Mouse (Mus musculus) midbrain, embryonic 16.5 days (tissue): ENCODE results near the gene Gm47289. TPM values are rescaled to one million over a fixed set of nuclear protein-coding genes. Genes with fewer than 3 reads are reported as not detected.

ENCODE experiments used
- ATAC-seq: fragments of 200-750 bp; cut with Nextera tagmentation; 2 replicates; pipeline ENCODE4 v1.8.0; 2017; ENCODE audit warnings: moderate TSS enrichment
- H3K27ac ChIP-seq: fragments of 300-500 bp; sonication (generic); 2 replicates; pipeline ENCODE4 v1.5.1; 2014; ENCODE audit warnings: mild to moderate bottlenecking, low read length, mixed read lengths
- H3K27me3 ChIP-seq: fragments of 300-500 bp; sonication (generic); 2 replicates; pipeline ENCODE4 v1.6.1; 2014; ENCODE audit warnings: low read depth, low read length, mixed read lengths; ENCODE audit not compliant: control insufficient read depth, insufficient read depth
- H3K36me3 ChIP-seq: fragments of 300-500 bp; sonication (generic); 2 replicates; pipeline ENCODE4 v1.6.1; 2014; ENCODE audit warnings: mild to moderate bottlenecking, low read length, moderate library complexity, mixed read lengths; ENCODE audit not compliant: control insufficient read depth, insufficient read depth
- H3K4me1 ChIP-seq: fragments of 300-500 bp; sonication (generic); 2 replicates; pipeline ENCODE4 v1.6.1; 2014; ENCODE audit warnings: mild to moderate bottlenecking, low read length, mixed read lengths; ENCODE audit not compliant: control insufficient read depth, insufficient read depth
- H3K4me2 ChIP-seq: fragments of 300-500 bp; sonication (generic); 2 replicates; pipeline ENCODE4 v1.6.1; 2014; ENCODE audit warnings: mild to moderate bottlenecking, low read length, mixed read lengths
- H3K4me3 ChIP-seq: fragments of 300-500 bp; sonication (generic); 2 replicates; pipeline ENCODE4 v1.5.1; 2014; ENCODE audit warnings: low read depth, mild to moderate bottlenecking, low read length, moderate library complexity, mixed read lengths
- H3K9ac ChIP-seq: fragments of 300-500 bp; sonication (generic); 2 replicates; pipeline ENCODE4 v1.6.1; 2014; ENCODE audit warnings: low read depth, low read length, mixed read lengths
- H3K9me3 ChIP-seq: fragments of 300-500 bp; sonication (generic); replicated peaks from 2 replicates; pipeline ENCODE4 v1.6.1; 2014; ENCODE audit warnings: mild to moderate bottlenecking, low read length, mixed read lengths; ENCODE audit not compliant: control insufficient read depth, poor library complexity, severe bottlenecking
- WGBS: fragments of 180-500 bp; shearing (Covaris S2); extraction: QIAGEN DNeasy Blood & Tissue Kit; methylation state at CpG from one replicate; pipeline ENCODE4 v1.1.7; 2014; 5-methylcytosine and 5-hydroxymethylcytosine counted together
- polyA plus RNA-seq: library from polyadenylated mRNA; unstranded; fragments of >200 nt; fragmentation: Nextera tagmentation; extraction: Ambion mirVana; gene quantifications from 2 replicates; pipeline ENCODE4 v1.2.1, GENCODE M21; 2015

Gm47289 gene
- polyA plus RNA-seq, 1 experiment from 2014 or later: not detected

DNA sequence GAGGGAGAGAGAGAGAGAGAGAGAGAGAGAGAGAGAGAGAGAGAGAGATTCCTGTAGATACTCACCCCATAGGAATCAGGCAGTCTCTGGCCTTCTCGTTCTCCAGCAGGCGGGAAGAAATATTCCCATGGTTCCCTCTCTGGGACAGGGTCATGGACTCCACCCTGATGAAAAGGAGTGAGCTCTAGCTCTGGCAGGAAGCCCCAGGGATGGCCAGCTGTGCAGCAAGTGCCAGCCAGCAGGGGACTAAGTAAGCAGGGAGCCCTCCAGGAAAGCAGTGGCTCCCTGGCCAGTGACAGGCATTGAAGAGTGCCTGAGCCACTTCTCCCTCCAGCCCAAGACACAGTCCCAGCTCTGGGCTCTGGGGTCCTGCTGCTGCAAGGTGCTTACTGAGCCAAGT, 7.2 kb upstream of the Gm47289 start:
- H3K9me3 ChIP-seq: no peaks in the 10 kb centered on the region
- no peak for ATAC-seq
- H3K27me3 ChIP-seq: peaks cover 6% of the 10 kb centered on the region
- WGBS: 69% methylated on average over 2 of the region's 2 CpGs
- H3K36me3 ChIP-seq: no peaks in the 10 kb centered on the region
- no peaks in the 10 kb centered on the region for H3K4me1 ChIP-seq
- H3K4me2 ChIP-seq: no peak overlapping the region
- H3K9ac ChIP-seq: no peak overlapping the region
- H3K27ac ChIP-seq: no peak overlapping the region
- H3K4me3 ChIP-seq: no peak overlapping the region

DNA sequence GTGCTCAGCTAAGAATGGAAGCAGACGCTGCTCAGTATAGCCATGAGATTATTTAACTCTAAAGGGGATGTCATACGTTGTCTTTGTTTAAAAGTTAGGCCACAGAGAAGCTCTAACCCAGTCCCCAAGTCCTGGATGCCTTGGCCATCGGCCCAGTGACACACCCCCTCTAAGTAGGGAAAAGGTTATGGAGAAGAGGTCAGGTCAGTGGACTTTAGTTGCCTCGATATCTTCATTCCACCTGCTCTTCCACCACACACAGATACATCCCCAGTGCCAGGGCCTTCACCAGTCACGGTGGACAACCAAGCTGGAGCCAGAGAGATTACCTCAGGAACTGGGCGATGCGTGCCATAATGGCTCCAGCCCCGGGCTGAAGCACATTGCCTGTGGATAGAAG, 3.5 kb upstream of the Gm47289 start:
- Histone ChIP-seq H3K9me3 (no peaks in the 10 kb centered on the region), H3K9ac (no peak overlapping the region), H3K4me3 (no peak overlapping the region), H3K4me1 (no peaks in the 10 kb centered on the region), H3K27me3 (peaks cover 12% of the 10 kb centered on the region), H3K36me3 (no peaks in the 10 kb centered on the region), H3K27ac (no peak overlapping the region), H3K4me2 (no peak overlapping the region)
- no peak for ATAC-seq
- WGBS: 86% methylated on average over 8 of the region's 8 CpGs

DNA sequence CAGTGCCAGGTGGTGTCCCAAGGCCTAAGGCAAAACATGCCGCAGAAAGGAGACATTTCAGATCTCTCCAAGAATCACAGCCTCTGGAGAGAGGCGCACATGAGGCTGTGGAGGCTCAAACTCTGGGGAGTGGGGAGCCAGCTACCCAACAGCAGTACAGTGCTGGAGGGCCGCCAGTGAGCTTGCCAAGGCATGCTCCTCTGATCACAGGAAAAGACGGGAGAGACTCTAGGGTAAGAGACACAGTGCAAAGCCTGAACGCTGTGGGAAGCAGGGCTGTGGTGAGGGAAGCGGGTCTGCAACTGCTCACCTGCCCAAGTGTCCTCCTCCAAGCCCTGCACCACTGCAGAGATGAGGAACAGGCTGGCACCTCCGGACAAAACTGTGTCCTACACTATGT, 3.1 kb upstream of the Gm47289 start:
- Histone ChIP-seq H3K9me3 (no peaks in the 10 kb centered on the region), H3K27ac (no peak overlapping the region), H3K27me3 (peaks cover 12% of the 10 kb centered on the region), H3K4me2 (peak overlapping the region; percentile 54; the same call in 1 of the 2 replicates), H3K36me3 (no peaks in the 10 kb centered on the region), H3K4me1 (no peaks in the 10 kb centered on the region), H3K9ac (no peak overlapping the region), H3K4me3 (no peak overlapping the region)
- ATAC-seq: no peak; the same call in 1 of the 2 replicates
- 62% methylated on average over 7 of the region's 7 CpGs for WGBS

DNA sequence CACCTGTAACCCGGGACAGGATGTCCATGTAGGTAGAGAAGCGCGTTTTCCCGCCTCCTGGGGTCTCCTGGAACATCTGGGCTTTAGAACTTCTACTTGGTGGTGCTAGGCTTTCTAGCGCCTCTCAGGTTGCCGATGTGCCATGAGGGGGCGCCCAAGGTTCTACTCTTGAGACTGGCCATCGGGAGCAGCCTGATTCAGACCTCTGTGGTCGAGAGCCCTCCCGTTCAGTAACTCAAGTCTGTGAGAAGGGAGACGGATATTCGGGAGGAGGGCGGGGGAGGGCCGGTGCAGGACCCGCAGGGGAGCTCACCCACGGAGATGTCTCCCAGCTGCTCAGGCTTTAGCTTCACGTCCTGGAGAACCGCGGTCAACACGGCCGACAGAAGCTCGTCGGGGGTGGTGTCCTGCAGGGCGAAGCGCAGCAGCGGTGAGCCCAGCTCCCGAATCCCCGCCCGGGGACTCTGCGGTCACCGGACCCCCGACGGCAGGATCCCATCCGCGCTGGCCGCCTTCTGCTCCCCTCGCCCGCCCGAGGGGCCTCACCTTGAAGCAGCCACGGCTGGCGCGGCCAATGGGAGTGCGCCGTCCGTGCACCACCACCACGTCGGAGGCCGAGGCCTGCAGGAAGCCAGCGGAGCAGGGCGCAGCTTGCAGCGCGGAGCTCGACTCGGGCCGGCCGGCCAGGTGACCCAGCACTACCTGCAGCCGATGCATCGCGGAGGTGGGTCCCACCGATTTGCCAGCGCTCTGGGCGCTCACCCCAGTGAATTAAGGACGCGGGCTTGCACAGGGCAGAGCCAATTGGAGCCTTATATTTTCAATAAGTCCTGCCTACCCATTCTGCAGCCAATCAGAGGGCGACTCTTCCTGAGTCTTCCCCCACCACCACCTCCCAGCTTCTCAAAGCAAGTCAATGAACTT, 2.4 kb upstream of the Gm47289 start, which contains the start of gene Acaa1b:
Gene Acaa1b, minus strand, starts transcription at position 816 of the 924 bp plus-strand sequence.
- H3K4me3 ChIP-seq: peak within 1 kb of the TSS; percentile 53
- H3K4me1 ChIP-seq: no peaks in the 10 kb centered on the region
- H3K27me3 ChIP-seq: peaks cover 12% of the 10 kb centered on the region
- H3K36me3 ChIP-seq: no peaks in the 10 kb centered on the region
- peak within 1 kb of the TSS; percentile 54 for H3K4me2 ChIP-seq
- ATAC-seq: peak; percentile 94
- H3K9me3 ChIP-seq: no peaks in the 10 kb centered on the region
- WGBS: 1% methylated on average over 51 of the region's 65 CpGs
- H3K27ac ChIP-seq: no peak within 1 kb of the TSS
- H3K9ac ChIP-seq: peak within 1 kb of the TSS; percentile 62

DNA sequence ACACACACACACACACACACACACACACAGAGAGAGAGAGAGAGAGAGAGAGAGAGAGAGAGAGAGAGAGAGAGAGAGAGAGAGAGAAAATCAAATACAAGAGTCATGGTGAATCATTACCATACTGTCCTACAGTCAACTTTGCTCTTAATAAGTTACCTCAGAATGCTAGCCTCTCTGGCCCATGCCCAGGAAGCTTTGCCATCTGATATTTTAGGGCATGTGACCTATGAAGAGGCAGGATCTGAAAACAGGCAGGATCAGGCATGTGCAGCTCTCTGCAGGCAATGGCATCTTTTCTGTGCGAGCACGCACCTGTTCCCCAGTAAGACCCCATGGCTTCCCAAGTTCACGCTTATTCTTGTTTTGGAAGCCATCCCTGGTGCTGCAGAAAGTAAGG, 1.7 kb downstream of the Gm47289 start:
- Histone ChIP-seq H3K9me3 (no peaks in the 10 kb centered on the region), H3K9ac (no peak overlapping the region), H3K36me3 (no peaks in the 10 kb centered on the region), H3K27me3 (peaks cover 11% of the 10 kb centered on the region), H3K27ac (no peak overlapping the region), H3K4me3 (no peak overlapping the region), H3K4me1 (no peaks in the 10 kb centered on the region), H3K4me2 (no peak overlapping the region)
- 91% methylated on average over 3 of the region's 3 CpGs for WGBS
- ATAC-seq: no peak

DNA sequence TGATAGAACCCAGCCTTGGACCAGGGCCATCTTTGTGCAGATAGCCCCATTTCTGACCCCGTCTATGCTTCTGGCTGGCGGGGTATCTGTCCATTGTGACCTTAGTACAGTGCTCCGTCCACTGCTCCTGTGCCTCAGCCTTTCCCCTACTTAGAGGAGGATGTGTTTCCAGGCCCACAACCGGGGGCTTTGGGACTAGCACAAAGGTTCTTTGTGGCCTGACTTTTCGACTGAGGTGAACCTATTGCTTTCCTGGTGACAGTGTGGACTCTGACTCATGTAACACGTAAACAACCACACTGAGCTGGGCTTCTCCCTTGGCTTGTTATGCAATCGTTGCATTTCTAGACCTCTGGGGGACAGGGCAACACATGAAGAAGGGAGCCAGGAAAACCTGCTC, 5.8 kb downstream of the Gm47289 start:
- H3K4me3 ChIP-seq: no peak overlapping the region
- no peaks in the 10 kb centered on the region for H3K27me3 ChIP-seq
- H3K9ac ChIP-seq: no peak overlapping the region
- no peaks in the 10 kb centered on the region for H3K4me1 ChIP-seq
- no peak overlapping the region for H3K4me2 ChIP-seq
- WGBS: 96% methylated on average over 7 of the region's 7 CpGs
- no peak overlapping the region for H3K27ac ChIP-seq
- no peak for ATAC-seq
- no peaks in the 10 kb centered on the region for H3K36me3 ChIP-seq
- no peaks in the 10 kb centered on the region for H3K9me3 ChIP-seq

DNA sequence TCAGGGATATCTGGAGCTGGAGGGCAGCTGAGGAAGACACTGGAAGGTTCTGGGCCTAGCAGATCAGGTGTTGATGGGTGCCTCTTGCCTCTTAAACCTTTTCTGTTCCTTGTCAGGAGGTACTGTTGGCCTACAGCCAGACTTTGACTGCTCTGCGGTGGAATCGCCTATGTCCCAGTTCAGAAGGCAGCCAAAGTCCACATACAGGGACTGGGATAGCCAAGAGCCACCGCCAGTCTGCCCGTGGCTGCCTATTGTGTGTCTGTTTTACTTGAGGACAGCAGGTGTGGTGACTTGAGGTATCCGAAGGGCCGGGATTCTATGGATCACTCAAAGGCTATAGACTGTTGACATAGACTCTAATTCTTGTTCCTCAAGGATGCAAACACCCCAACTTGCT, 6.6 kb downstream of the Gm47289 start:
- Histone ChIP-seq H3K9ac (no peak overlapping the region), H3K36me3 (no peaks in the 10 kb centered on the region), H3K4me2 (no peak overlapping the region), H3K4me3 (no peak overlapping the region), H3K27ac (no peak overlapping the region), H3K27me3 (no peaks in the 10 kb centered on the region), H3K9me3 (no peaks in the 10 kb centered on the region), H3K4me1 (no peaks in the 10 kb centered on the region)
- ATAC-seq: no peak
- WGBS: 95% methylated on average over 6 of the region's 6 CpGs

DNA sequence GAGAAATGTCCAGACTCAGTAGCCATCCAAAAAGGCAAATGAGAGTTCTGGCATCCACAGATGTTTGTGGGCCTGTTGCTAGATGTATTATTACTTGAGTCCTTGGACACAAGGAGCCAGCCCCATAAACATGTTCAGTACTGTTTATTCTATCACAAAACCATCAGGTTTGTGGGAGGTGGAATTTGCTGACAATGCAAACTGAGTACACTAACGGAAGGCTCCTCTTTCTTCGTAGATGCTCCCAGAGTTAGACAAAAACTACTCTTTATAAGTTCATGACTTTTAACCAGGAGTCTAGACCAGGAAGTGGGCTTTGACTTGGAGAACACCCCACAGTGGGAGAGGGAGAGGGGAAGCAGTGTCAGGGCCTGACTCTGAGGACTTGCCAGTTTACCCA, 8.6 kb downstream of the Gm47289 start:
- Histone ChIP-seq H3K27me3 (no peaks in the 10 kb centered on the region), H3K4me1 (no peaks in the 10 kb centered on the region), H3K9ac (no peak overlapping the region), H3K4me3 (no peak overlapping the region), H3K4me2 (no peak overlapping the region), H3K36me3 (no peaks in the 10 kb centered on the region), H3K27ac (no peak overlapping the region), H3K9me3 (no peaks in the 10 kb centered on the region)
- ATAC-seq: no peak
- 100% methylated on average over 2 of the region's 2 CpGs for WGBS

DNA sequence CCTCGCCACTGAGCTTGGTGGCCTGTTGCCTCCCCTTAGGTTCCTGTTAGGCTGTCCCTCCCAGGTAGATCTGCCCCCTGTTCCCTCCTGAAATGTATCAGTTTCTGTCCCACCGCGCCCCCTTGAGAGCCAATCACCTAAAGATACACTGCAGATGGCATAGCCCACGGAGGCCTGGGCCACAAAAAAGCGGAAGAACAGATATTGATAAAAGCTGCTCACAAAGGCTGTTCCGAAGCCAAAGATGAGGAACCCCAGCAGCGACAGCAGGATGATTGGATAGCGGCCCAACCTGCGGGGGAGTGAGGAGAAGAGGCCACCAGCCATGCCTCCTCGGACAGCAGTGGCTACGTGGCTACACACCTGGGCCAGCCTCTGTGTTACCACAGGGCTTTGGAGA, 20.3 kb downstream of the Gm47289 start:
- 92% methylated on average over 11 of the region's 11 CpGs for WGBS
- H3K9me3 ChIP-seq: no peaks in the 10 kb centered on the region
- H3K36me3 ChIP-seq: no peaks in the 10 kb centered on the region
- no peaks in the 10 kb centered on the region for H3K4me1 ChIP-seq
- no peak overlapping the region for H3K4me2 ChIP-seq
- H3K27ac ChIP-seq: no peak overlapping the region
- H3K9ac ChIP-seq: no peak overlapping the region
- H3K27me3 ChIP-seq: no peaks in the 10 kb centered on the region
- no peak for ATAC-seq
- no peak overlapping the region for H3K4me3 ChIP-seq
